Mouse (Mus musculus): ENCODE data around the gene Phxr2.

Gene Phxr2

DNA sequence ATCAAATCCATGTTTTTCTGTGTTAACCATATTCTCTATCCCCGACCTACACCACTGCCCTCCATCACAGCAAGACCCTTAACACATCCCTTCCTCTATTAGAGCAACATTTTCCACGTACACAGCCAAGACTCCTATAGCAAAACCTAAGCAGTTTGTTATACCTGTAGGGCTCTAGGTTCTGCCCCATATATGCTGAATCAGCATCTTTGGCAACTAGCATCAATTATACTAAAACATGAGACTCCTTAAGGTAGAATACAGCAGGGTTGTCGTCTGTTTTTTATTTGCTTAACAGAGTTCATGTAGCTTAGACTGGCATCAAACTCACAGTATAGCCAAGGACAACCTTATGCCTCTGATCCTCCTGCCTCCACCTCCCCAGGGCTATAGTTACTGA, 20.6 kb downstream of the Phxr2 start:
- in situ Hi-C loops (cut with MboI; ENCODE audit: low sequenced_read_pairs), result no loop called here

DNA sequence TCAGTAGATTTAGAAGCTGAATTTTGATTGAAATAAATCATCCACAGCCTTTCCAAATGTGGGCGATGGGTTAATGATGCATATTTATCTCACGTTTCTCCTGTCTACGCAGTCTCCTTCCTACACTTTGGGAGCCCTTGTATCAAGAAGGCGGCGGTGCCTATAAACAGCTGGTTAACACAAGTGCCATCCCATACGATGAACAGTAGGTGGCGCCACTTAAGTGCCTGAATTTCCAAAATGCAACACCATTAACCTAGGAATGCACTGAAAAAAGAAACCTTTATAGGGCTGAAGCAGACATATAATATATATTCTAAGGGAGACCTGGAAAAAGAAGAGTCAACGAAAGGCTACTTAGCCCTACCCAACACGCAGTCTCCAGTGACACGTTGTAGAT, 28.8 kb downstream of the Phxr2 start:
- in situ Hi-C loops (cut with MboI; ENCODE audit: low sequenced_read_pairs), result loop anchor here (25.0 kb wide), 2 partner anchors 260 to 610 kb away; no protein-coding TSS in a partner anchor

DNA sequence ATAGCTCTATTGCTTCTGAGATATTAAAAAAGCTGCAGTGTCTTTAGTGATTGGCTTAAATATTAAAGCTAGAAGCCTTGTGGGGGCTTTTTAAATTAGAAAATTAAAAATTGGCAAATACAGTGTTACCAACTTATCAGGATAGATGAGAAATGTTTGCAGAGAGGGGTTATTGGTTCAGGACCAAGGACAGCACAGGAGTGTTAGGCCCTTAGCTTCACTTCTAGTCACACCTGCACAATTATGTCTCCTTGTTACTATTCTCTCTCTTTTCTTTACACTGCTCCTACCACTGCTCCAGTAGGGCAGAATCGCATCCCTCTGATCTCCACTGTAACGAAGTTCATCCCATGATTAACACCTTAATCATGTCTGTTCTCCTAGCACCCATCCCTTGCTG, 31.0 kb downstream of the Phxr2 start:
- in situ Hi-C loops (cut with MboI; ENCODE audit: low sequenced_read_pairs), result loop anchor here (25.0 kb wide), 2 partner anchors 258 to 608 kb away; no protein-coding TSS in a partner anchor

DNA sequence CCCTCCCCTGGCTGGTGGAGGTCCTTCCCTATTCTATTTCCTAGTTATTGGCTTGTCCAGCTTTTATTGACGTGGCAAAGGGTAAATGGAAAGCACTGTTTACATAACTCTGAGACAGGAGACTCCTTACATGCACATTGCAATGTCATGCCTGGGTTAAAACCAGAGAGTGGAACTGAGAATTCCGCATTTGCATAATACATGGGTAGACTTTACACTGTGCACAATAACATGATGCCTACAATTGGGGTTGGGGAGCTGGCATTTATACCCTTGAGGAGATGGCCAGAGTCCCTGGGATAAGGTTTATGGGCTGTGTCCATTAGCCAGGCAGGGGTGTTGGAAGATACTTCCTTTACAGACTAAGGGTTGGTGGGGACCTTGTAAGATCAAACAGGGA, 32.8 kb downstream of the Phxr2 start:
- in situ Hi-C loops (cut with MboI; ENCODE audit: low sequenced_read_pairs), result loop anchor here (25.0 kb wide), 2 partner anchors 256 to 606 kb away; no protein-coding TSS in a partner anchor

DNA sequence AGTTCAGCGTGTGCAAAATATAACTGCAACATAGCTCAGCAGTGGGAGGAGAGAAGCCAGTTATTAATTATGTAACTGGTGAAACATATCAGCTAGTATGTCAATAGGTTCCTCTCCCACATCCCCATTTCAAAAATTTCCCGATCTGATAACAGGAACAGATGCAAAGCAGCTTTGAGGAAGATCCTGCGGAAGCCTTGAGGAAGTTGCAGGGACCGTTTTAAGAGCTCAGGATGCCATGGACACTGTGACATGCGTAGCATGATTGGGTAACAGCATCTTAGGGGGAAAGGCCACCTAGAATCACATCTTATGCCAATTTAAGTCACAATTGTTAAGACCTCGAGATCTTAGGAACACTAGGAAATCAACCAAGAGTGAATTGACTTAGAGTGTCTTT, 36.2 kb downstream of the Phxr2 start:
- in situ Hi-C loops (cut with MboI; ENCODE audit: low sequenced_read_pairs), result loop anchor here (25.0 kb wide), 2 partner anchors 253 to 603 kb away; no protein-coding TSS in a partner anchor

DNA sequence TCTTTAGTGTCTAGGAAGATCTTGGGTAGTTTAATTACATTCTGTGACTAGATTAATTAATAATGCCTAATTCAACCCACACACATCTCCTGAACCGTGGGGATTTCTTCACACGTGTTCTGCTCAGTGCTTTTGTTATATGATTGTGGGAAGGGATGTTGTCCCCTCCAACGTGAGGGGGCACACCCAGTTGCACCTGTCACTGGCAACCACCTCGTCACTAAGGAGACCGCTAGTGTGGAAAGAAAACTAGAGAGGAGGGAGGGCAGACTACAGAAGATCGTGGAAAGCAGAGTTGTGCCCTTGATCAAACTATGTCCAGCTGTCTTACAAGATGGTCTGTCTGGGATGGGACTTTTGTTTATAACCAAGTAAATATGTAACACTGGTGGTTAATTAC, 40.1 kb downstream of the Phxr2 start:
- in situ Hi-C loops (cut with MboI; ENCODE audit: low sequenced_read_pairs), result loop anchor here (25.0 kb wide), 2 partner anchors 249 to 599 kb away; no protein-coding TSS in a partner anchor

DNA sequence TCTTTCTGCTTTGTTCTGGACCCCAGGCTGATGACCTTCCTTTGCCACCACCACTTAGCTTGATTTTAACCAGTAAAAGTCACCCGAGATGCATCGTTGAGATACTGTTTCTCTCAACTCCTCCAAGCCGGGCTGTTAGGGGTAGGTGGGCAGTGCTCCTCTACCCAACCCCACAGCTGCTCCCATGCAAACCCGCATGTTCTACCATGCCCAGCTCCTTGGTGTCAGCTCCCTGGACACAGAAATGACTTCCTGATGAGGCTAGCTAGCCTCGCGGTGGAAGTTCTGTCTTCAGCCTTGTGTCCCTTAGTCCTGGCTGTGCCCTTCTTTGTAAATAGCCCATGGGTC, 40.9 kb downstream of the Phxr2 start:
- in situ Hi-C loops (cut with MboI; ENCODE audit: low sequenced_read_pairs), result loop anchor here (25.0 kb wide), 2 partner anchors 248 to 598 kb away; no protein-coding TSS in a partner anchor

DNA sequence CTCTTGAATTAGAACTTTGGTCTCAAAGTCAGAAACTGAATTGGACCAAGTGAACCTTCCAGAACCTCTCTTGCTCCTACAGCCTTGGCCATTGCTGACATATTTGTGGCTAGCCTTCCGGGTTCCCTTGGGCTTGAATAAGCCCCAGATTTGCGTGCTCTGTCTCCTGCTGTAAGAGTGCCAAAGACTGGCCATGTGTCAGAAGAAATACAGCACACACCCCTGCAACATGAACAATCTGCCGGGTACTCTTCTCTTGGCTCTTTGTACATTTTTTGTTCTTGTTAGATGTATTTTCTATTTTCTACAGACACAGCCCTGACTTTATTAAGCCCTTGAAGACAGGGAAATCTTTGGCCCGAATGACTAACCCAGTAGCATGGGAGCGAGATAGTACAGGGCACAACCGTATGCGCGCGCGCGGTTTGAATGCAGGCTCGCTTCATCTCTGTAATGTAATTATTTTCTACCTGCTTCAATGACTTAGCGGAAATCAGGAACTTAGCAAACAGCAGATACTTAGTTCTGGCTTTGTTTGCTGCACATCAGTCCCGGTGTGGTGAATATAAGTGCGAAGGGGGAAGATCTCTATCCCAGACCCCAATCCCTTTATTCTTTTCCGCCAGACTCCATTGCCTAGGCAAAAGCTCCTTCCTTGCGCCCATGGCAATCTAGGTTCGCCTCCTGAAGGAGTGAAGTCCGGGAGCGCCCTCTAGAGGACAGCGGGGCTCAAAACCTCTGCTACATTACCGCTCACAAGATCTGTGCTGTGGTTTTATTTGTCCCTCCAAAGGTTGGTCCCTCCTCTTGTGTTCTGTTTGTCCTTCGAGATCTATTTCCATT, 41.5 kb downstream of the Phxr2 start:
- in situ Hi-C loops (cut with MboI; ENCODE audit: low sequenced_read_pairs), result loop anchor here (25.0 kb wide), 2 partner anchors 247 to 597 kb away; no protein-coding TSS in a partner anchor

DNA sequence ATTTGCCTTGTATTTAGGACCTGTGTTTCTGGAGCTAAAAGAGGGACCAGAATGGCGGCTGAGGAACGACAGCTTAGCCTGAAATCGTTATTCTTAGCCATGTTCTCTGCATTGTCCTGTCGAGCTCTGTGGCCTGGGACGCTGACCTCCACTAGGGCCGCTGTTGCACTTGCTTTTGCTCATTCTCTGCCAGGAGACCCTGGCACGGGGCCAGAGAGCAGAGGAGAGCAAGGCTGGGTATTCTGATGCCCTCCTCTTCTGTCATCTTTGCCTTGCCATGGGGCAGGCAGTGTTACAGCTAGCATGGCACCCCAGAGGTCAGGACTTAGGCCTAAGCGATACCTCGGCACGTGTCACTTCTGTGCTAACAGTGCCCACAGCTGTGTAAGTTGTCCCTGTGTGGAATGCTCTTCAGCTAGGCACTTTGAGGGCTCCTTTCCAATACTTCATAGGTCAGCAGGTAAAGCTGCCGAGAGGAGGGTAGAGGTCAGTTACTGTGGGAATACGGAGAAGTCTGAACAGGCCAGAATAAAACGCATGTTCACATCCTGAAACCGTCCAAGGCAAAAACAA, 42.6 kb downstream of the Phxr2 start:
- in situ Hi-C loops (cut with MboI; ENCODE audit: low sequenced_read_pairs), result loop anchor here (25.0 kb wide), 2 partner anchors 246 to 596 kb away; no protein-coding TSS in a partner anchor

DNA sequence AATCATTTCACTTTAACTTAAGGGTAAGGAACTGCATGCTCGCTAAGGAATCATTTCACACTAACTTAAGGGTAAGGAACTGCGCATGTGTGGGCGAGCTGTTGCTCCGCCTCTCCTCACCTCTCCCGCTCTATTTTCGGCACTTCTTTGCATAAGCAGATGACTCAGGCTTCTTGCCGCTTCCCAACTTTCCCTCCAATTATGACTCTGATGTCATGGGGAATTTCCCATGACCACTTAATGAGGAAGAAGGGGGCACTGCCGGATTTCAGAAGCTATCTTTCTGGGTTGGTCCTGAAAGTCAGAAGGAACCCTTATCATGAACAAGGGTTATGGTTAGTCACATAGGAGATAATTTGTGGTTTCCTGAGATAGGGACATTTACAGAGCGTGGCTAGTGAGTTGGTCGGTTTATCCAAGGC, 44.5 kb downstream of the Phxr2 start:
- in situ Hi-C loops (cut with MboI; ENCODE audit: low sequenced_read_pairs), result loop anchor here (25.0 kb wide), 2 partner anchors 244 to 594 kb away; no protein-coding TSS in a partner anchor

DNA sequence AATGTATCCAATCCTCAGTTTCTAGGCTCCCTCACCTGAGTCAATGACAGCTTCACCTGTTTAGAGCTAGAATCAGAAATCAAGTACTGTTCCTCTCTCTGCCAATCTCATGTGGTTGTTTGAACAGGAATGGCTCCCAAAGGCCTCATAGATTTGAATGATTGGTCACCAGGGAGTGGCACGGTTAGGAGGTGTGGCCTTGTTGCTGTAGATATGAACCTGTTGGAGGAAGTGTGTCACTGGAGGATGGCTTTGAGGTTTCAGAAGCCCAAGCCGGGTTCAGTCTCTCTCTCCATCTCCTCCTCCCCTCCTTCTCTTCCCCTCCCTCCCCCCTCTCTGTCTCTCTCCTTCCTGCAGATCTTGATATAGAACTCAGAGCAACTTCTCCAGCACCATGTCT, 47.5 kb downstream of the Phxr2 start:
- in situ Hi-C loops (cut with MboI; ENCODE audit: low sequenced_read_pairs), result loop anchor here (25.0 kb wide), 2 partner anchors 241 to 591 kb away; no protein-coding TSS in a partner anchor

DNA sequence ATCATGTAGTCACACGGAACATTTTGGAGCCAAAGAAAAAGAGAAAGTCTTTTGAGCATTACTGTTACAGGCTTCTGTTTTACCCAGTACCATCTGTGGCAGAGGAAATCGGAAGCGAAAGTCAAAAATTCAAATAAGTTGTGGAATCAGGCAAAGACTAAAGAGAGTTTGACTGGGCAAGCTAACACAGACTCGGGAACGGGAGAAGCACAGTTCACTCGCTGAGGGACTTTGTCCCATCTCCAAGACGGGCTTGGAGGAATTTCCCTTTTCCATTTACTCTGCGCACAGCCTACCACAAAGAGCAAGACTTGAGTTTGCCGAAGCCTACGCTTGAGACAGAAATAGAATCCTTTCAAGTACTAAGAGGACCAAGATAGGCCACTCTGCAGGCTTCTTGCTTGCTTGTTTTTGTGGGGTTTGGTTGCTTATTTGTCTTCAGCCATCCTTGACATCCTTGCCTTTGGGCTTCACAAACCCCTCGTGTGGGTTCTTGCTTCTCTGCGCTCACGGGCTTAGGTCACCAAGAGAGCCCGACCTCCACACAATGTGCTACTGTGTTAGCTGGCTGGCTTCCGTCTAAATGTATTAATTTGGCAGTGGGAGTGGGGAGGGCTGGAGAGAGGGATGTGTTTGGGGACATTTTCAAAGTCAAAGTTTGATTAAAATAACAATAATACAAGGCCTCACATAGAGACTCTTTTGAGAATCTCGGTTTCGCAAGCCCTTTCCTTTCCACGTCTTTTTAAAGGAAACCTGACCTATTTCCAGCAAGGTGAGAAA, 49.8 kb downstream of the Phxr2 start:
- in situ Hi-C loops (cut with MboI; ENCODE audit: low sequenced_read_pairs), result loop anchor here (25.0 kb wide), 2 partner anchors 239 to 589 kb away; no protein-coding TSS in a partner anchor

All from CH12F3 (cell line).